Mouse (Mus musculus) large intestine, adult 2 months (tissue): Measurements from ENCODE around the gene Cpne4. TPM values are rescaled to one million over a fixed set of nuclear protein-coding genes. Genes with fewer than 3 reads are reported as not detected.

Source experiments
- DNase-seq: peaks from one replicate; pipeline ENCODE4 v3.0.0-alpha.2; 2012; ENCODE audit warnings: low read depth, low spot score
- WGBS: fragments of 180-500 bp; shearing (Covaris S2); methylation state at CpG from one replicate; pipeline ENCODE4 v1.1.7; 2018; 5-methylcytosine and 5-hydroxymethylcytosine counted together
- polyA plus RNA-seq: library from polyadenylated mRNA; depleted of rRNA; stranded (reverse); fragments of >200 nt; gene quantifications from 2 replicates; pipeline ENCODE4 v1.2.3, GENCODE M21; 2012

The Cpne4 gene
- polyA plus RNA-seq, 1 experiment = 0.24 TPM

GRCm38 (mm10) chr9:104676665-104677064, 129.6 kb downstream of the Cpne4 start:
- DNase-seq = no peak
- WGBS = 30% methylated on average over 1 of the region's 1 CpGs

- WGBS = 81% methylated on average over 3 of the region's 3 CpGs
- DNase-seq = no peak
Measured at GRCm38 (mm10) chr9:104678571-104678970, 131.5 kb downstream of the Cpne4 start.

GRCm38 (mm10) chr9:104687051-104687450, 140.0 kb downstream of the Cpne4 start:
- WGBS = 53% methylated on average over 3 of the region's 3 CpGs
- DNase-seq = no peak

GRCm38 (mm10) chr9:104693145-104693544, 146.1 kb downstream of the Cpne4 start:
- DNase-seq = no peak

GRCm38 (mm10) chr9:104710831-104711230, 163.7 kb downstream of the Cpne4 start:
- 91% methylated on average over 5 of the region's 5 CpGs for WGBS
- no peak for DNase-seq

More at GRCm38 (mm10) chr9:104693145-104693544, 146.1 kb downstream of the Cpne4 start:
- 45% methylated on average over 2 of the region's 2 CpGs for WGBS

GRCm38 (mm10) chr9:104725311-104725710, 178.2 kb downstream of the Cpne4 start:
- no peak for DNase-seq
- 86% methylated on average over 2 of the region's 2 CpGs for WGBS

DNA sequence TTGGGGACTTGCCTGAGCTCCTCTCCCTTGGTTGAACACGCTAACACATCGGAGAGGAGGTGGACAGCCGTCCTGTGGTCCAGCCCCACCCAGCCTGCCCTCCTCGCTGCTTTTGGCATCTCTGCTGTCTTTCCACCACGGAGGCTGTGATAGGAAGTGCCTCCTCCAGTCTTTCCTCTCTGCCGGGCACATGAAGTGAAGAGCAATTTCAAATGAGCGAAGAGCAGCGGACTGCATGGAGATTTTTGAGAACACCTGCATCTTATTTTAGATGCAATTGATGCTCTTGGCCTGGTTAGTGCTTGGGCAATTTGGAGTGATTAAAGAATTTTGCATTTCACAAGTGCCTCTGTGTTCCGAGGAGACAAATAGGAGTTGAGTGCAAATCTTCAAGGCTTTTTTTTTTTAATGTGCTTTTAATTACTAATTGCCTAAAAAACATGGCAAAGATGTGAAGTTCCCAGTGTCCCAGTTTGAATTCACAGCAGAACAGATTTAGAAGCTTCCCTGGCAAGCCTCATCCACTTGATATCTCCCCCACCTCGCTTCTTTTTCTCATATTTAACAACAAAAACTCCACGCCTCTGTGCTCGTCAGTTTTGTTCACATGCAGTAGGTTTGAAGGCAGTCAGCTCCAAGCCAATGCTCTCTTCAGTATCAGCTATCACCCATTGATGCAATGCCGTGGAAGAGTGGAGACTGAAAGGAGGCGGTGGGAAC, 195.7 kb downstream of the Cpne4 start:
- 80% methylated on average over 14 of the region's 14 CpGs for WGBS
- DNase-seq = no peak

GRCm38 (mm10) chr9:104755519-104755918, 208.4 kb downstream of the Cpne4 start:
- DNase-seq = no peak
- WGBS = 77% methylated on average over 14 of the region's 14 CpGs

- WGBS = 85% methylated on average over 7 of the region's 7 CpGs
- DNase-seq = no peak
Measured at GRCm38 (mm10) chr9:104760031-104760430, 212.9 kb downstream of the Cpne4 start.

DNA sequence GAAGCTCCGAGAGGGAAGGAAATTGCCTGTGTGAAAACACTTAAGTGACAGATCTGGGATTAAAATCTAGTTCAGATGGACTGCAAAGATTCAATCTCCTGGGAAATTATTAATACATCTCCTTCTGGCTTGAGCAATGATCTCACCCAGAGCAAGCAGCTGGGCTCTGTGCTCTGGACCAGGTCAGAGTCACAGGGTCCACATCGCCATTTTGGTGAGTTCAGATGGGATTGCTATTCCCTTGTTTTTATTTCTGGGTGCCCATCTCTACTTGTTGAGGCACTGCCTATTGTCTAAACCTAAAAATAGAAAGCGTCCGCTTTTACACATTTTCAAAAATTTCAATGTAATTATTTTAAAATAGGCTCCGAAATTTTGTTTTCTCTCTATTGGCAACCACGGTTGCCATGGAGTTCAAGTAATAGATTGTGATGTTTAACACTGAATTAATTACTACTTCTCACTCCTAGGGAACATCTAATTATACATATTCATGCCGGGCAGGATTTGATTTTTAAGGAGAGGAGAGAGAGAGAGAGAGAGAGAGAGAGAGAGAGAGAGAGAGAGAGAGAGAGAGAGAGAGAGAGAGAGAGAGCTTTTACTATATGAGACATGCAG, 229.2 kb downstream of the Cpne4 start:
- DNase-seq = no peak
- 85% methylated on average over 7 of the region's 7 CpGs for WGBS

- 43% methylated on average over 3 of the region's 3 CpGs for WGBS
- DNase-seq = no peak
Measured at GRCm38 (mm10) chr9:104777135-104777534, 230.0 kb downstream of the Cpne4 start.

- WGBS = 67% methylated on average over 5 of the region's 5 CpGs
Measured at GRCm38 (mm10) chr9:104777780-104778179, 230.7 kb downstream of the Cpne4 start.

DNA sequence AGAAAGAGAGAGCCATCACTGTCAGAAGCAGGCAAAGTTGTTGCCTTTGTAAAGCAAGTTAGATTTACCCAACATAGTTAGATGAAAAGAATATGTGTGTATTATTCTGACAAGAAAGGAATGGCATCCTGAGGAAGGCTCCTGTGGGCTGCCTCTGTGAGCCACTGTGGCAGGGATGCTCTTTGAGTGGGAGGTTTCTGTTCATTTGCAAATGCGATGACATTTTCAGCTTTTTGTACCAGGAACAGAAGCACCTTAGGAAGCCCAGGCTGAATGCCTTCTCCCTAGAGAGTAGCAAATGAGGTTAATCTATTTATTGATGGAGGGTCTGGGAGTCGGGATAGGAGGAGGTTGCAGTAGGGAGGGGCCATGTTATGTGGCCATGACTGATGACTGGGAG, 249.5 kb downstream of the Cpne4 start:
- 25% methylated on average over 2 of the region's 2 CpGs for WGBS
- DNase-seq = no peak

More at GRCm38 (mm10) chr9:104777780-104778179, 230.7 kb downstream of the Cpne4 start:
- DNase-seq = no peak

DNA sequence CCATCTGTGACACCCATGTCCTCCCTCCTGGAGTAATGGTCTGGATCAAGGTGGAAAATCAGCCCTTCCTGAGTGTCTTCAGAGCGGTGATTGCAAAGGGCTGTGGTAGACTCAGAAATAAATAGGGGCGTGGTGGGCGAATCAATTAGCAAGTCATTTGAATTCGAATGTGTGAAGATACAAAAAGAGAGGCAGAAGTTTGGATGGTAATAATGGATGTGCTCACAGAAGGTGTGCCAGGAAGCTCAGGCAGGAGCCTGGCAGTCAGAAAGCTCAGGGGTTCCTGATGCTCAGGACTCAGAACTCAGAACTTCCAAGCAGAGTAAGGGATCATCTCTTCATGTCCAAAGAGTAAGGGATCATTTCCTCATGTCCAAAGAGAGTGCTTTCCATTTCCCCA, 257.7 kb downstream of the Cpne4 start:
- 69% methylated on average over 4 of the region's 4 CpGs for WGBS
- no peak for DNase-seq

GRCm38 (mm10) chr9:104814681-104815080, 267.6 kb downstream of the Cpne4 start:
- DNase-seq = no peak
- 75% methylated on average over 2 of the region's 2 CpGs for WGBS

GRCm38 (mm10) chr9:104828646-104829045, 281.6 kb downstream of the Cpne4 start:
- DNase-seq = no peak
- whole genome bisulfite sequencing = 59% methylated on average over 3 of the region's 3 CpGs

DNA sequence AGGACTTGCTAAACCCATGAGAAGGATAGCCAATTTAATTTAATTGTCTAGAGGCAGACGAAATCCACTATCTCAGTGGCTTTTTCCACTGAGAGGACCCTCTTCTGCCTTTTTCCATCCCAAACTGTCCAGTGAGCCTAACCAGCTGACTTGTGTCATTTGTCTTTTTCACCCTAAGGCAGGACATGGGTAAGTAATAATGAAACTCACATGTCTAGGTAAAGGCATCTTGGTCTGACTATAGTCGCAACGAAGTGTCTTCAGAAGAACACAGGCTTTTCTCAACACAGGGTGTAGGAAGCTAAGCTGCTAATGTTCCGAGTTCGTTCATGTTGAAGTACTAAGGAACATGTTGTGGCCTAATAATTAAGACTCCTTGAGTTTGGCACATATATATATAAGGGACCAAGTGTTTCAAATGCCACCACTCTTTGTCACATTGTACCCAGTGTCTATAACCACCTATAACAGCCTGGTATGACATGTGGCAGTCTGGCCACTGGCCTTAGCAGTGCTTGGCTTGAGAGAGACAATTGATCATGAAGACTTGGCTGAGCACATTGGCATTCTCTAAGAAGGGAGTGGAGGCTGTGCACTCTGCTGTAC, 286.0 kb downstream of the Cpne4 start:
- DNase-seq = no peak
- WGBS = 88% methylated on average over 5 of the region's 5 CpGs

DNA sequence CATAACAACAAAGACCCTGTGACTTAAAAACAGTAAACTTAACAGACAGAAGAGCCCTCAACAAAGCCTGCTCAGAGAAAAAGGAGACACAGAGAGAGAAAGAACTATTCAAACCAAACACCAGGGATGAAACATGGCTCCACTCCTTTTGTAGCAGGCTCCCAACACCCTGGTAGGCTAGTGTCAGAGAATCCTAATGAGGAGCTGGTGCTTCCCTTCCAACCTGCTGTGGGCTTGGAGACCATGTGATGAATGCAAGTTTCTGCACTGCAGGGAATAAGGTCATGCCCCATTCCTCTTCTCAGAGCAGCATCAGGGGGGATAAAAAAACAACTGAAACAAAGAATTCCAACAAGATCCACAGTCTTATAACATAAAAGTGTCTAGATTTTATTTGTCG, 290.8 kb downstream of the Cpne4 start:
- DNase-seq = no peak
- WGBS = 73% methylated on average over 1 of the region's 1 CpGs

GRCm38 (mm10) chr9:104841278-104841677, 294.2 kb downstream of the Cpne4 start:
- DNase-seq = no peak
- 53% methylated on average over 1 of the region's 1 CpGs for WGBS

- WGBS = 50% methylated on average over 2 of the region's 2 CpGs
- DNase-seq = no peak
Measured at GRCm38 (mm10) chr9:104845226-104845930, 298.3 kb downstream of the Cpne4 start.
